Mouse (Mus musculus): Measurements from ENCODE around the gene Cyp2c54.
"Not testable (repeated sequence)": the region's sequence is repeated elsewhere in the genome, so short reads cannot be mapped to it uniquely, and the experiment has no call there.

Gene Cyp2c54

GRCm38 (mm10) chr19:40073701-40074100 lies at the start of gene Cyp2c54:
TSS of gene Cyp2c54 (minus strand) at chr19:40073827.
- DNase-seq (ENCODE audit: low spot score in 2 of 2), result no peak

- DNase-seq (ENCODE audit: low spot score in 2 of 2), result not testable (repeated sequence)
Measured at GRCm38 (mm10) chr19:40119624-40120023, 46.0 kb upstream of the Cyp2c54 start.

GRCm38 (mm10) chr19:40091111-40091510 lies 17.5 kb upstream of the Cyp2c54 start:
- DNase-seq (ENCODE audit: low spot score in 2 of 2), result no peak

- DNase-seq (ENCODE audit: low spot score in 2 of 2), result not testable (repeated sequence)
Measured at GRCm38 (mm10) chr19:40089421-40089820, 15.8 kb upstream of the Cyp2c54 start, which contains the start of gene Cyp2c50. TSS of gene Cyp2c50 (plus strand) at chr19:40089688.

- DNase-seq (ENCODE audit: low spot score in 2 of 2), result no peak
Measured at GRCm38 (mm10) chr19:40088381-40088780, 14.8 kb upstream of the Cyp2c54 start.

- DNase-seq (ENCODE audit: low spot score in 2 of 2), result not testable (repeated sequence)
Measured at GRCm38 (mm10) chr19:39992140-39992539, 81.5 kb downstream of the Cyp2c54 start, which contains the start of gene Cyp2c37. TSS of gene Cyp2c37 (plus strand) at chr19:39992424.

GRCm38 (mm10) chr19:39989471-39989870 lies 84.2 kb downstream of the Cyp2c54 start:
- no peak for DNase-seq (ENCODE audit: low spot score in 2 of 2)

All from thymus, postnatal 10 days (tissue).